Mouse (Mus musculus) CH12.LX (cell line): Measurements from ENCODE around the gene Idh2. TPM values are rescaled to one million over a fixed set of nuclear protein-coding genes. Genes with fewer than 3 reads are reported as not detected.

Source experiments
- DNase-seq: peaks from one replicate; pipeline ENCODE4 v3.0.0-alpha.2; 2013; ENCODE audit errors: extremely low read depth
- H3K27ac ChIP-seq: 2 replicates; pipeline ENCODE4 v1.5.1; 2012; ENCODE audit warnings: low read depth, mild to moderate bottlenecking, control low read depth, moderate library complexity; ENCODE audit not compliant: insufficient read depth
- H3K27me3 ChIP-seq: replicated peaks from 2 replicates; pipeline ENCODE3; 2012; ENCODE audit warnings: inconsistent platforms
- H3K36me3 ChIP-seq, 2 experiments: replicated peaks in 1 of 2; 2 replicates each; pipeline versions ENCODE3 to v1.6.1; 2012; ENCODE audit warnings: inconsistent platforms in 1 of 2, low read length in 1 of 2, mild to moderate bottlenecking in 1 of 2, mixed read lengths in 1 of 2, moderate library complexity in 1 of 2; ENCODE audit not compliant: control insufficient read depth in 1 of 2, insufficient read depth in 1 of 2
- H3K4me1 ChIP-seq, 2 experiments: 2 replicates each; pipeline ENCODE4 v1.6.1; 2012; ENCODE audit warnings: inconsistent platforms in 1 of 2, moderate library complexity in 1 of 2; ENCODE audit not compliant: insufficient read depth in 2 of 2, control insufficient read depth in 1 of 2
- H3K4me2 ChIP-seq: 2 replicates; pipeline ENCODE4 v1.6.1; 2012; ENCODE audit warnings: low read depth, mild to moderate bottlenecking, control low read depth; ENCODE audit not compliant: poor library complexity, insufficient read depth, severe bottlenecking
- H3K4me3 ChIP-seq, 3 experiments: fragments of 150-350 bp in 1 of 3; sonication (generic) in 1 of 3; replicated peaks in 1 of 3; 2 replicates each; pipeline versions ENCODE3 to v1.5.1; 2011 to 2012; ENCODE audit warnings: low read depth in 2 of 3, low read length in 2 of 3, mild to moderate bottlenecking in 2 of 3, moderate library complexity in 2 of 3, control low read depth in 1 of 3, improper control_type of control experiment in 1 of 3, inconsistent platforms in 1 of 3, mixed read lengths in 1 of 3; ENCODE audit not compliant: poor library complexity in 1 of 3
- H3K79me2 ChIP-seq: replicated peaks from 2 replicates; pipeline ENCODE4 v1.6.1; 2012; ENCODE audit warnings: mild to moderate bottlenecking, moderate library complexity; ENCODE audit not compliant: control insufficient read depth, poor library complexity, insufficient read depth, severe bottlenecking; ENCODE audit errors: extremely low read depth
- H3K9ac ChIP-seq: 2 replicates; pipeline ENCODE4 v1.6.1; 2012; ENCODE audit warnings: low read depth, mild to moderate bottlenecking, control low read depth, moderate library complexity; ENCODE audit not compliant: insufficient read depth
- H3K9me3 ChIP-seq: replicated peaks from 2 replicates; pipeline ENCODE3; 2012; ENCODE audit warnings: low read length, inconsistent platforms, mixed read lengths
- BHLHE40 ChIP-seq: IDR thresholded peaks from 2 replicates; pipeline ENCODE4 v1.6.1; 2011; ENCODE audit warnings: mild to moderate bottlenecking, low read depth, low read length, improper control_type of control experiment
- ELF1 ChIP-seq: IDR thresholded peaks from 2 replicates; pipeline ENCODE4 v1.6.1; 2014; ENCODE audit warnings: low read depth, mild to moderate bottlenecking, inconsistent platforms, low read length, improper control_type of control experiment
- EP300 ChIP-seq: IDR thresholded peaks from 2 replicates; pipeline ENCODE4 v1.6.1; 2011; ENCODE audit warnings: low read length, improper control_type of control experiment
- ETS1 ChIP-seq: conservative IDR thresholded peaks from 2 replicates; pipeline ENCODE4 v1.6.1; 2012; ENCODE audit warnings: low read depth, mild to moderate bottlenecking, inconsistent platforms, low read length, improper control_type of control experiment, moderate library complexity
- GABPA ChIP-seq: IDR thresholded peaks from 2 replicates; pipeline ENCODE4 v1.6.1; 2012; ENCODE audit warnings: low read depth, low read length, improper control_type of control experiment, inconsistent platforms; ENCODE audit not compliant: insufficient replicate concordance
- IRF4 ChIP-seq: IDR thresholded peaks from 2 replicates; pipeline ENCODE4 v1.6.1; 2014; ENCODE audit warnings: low read depth, mild to moderate bottlenecking, inconsistent platforms, low read length, improper control_type of control experiment
- JUN ChIP-seq: IDR thresholded peaks from 2 replicates; pipeline ENCODE4 v1.6.1; 2011; ENCODE audit warnings: low read depth, mild to moderate bottlenecking, low read length, improper control_type of control experiment, moderate library complexity; ENCODE audit not compliant: insufficient read depth
- JUND ChIP-seq: conservative IDR thresholded peaks from 2 replicates; pipeline ENCODE4 v1.6.1; 2011; ENCODE audit warnings: low read depth, low read length, improper control_type of control experiment
- KAT2A ChIP-seq: IDR thresholded peaks from 2 replicates; pipeline ENCODE4 v1.6.1; 2012; ENCODE audit warnings: low read length, improper control_type of control experiment, inconsistent platforms; ENCODE audit not compliant: insufficient replicate concordance
- NELFE ChIP-seq: IDR thresholded peaks from 2 replicates; pipeline ENCODE4 v1.6.1; 2011; ENCODE audit warnings: low read depth, low read length, improper control_type of control experiment
- PAX5 ChIP-seq: IDR thresholded peaks from 2 replicates; pipeline ENCODE4 v1.6.1; 2012; ENCODE audit warnings: low read length, inconsistent platforms, mixed read lengths
- POLR2A ChIP-seq: IDR thresholded peaks from 2 replicates; pipeline ENCODE4 v1.6.1; 2011; ENCODE audit warnings: low read depth, mild to moderate bottlenecking, improper control_type of control experiment, low read length
- POLR2AphosphoS2 ChIP-seq: IDR thresholded peaks from 2 replicates; pipeline ENCODE4 v1.6.1; 2011; ENCODE audit warnings: low read depth, low read length, improper control_type of control experiment
- RAD21 ChIP-seq: IDR thresholded peaks from 2 replicates; pipeline ENCODE4 v1.6.1; 2011; ENCODE audit warnings: low read depth, mild to moderate bottlenecking, low read length, improper control_type of control experiment, moderate library complexity
- SIN3A ChIP-seq: IDR thresholded peaks from 2 replicates; pipeline ENCODE4 v1.6.1; 2012; ENCODE audit warnings: low read length, improper control_type of control experiment, inconsistent platforms
- SMC3 ChIP-seq: IDR thresholded peaks from 2 replicates; pipeline ENCODE4 v1.6.1; 2011; ENCODE audit warnings: low read depth, low read length, improper control_type of control experiment
- TBP ChIP-seq: conservative IDR thresholded peaks from 2 replicates; pipeline ENCODE4 v1.6.1; 2011; ENCODE audit warnings: low read depth, low read length, improper control_type of control experiment
- TCF12 ChIP-seq: IDR thresholded peaks from 2 replicates; pipeline ENCODE4 v1.6.1; 2014; ENCODE audit warnings: low read depth, mild to moderate bottlenecking, inconsistent platforms, low read length, improper control_type of control experiment
- UBTF ChIP-seq: IDR thresholded peaks from 2 replicates; pipeline ENCODE4 v1.6.1; 2012; ENCODE audit warnings: low read depth, mild to moderate bottlenecking, inconsistent platforms, low read length, improper control_type of control experiment, moderate library complexity
- USF1 ChIP-seq: IDR thresholded peaks from 2 replicates; pipeline ENCODE4 v1.6.1; 2014; ENCODE audit warnings: low read depth, mild to moderate bottlenecking, inconsistent platforms, low read length, improper control_type of control experiment
- USF2 ChIP-seq: conservative IDR thresholded peaks from 2 replicates; pipeline ENCODE4 v1.6.1; 2011; ENCODE audit warnings: low read depth, low read length, improper control_type of control experiment
- ZNF384 ChIP-seq: IDR thresholded peaks from 2 replicates; pipeline ENCODE4 v1.6.1; 2012; ENCODE audit warnings: low read depth, low read length, improper control_type of control experiment, inconsistent platforms
- dilution Hi-C: fragments of 300-500 bp; cut with MboI; formaldehyde crosslinking; loops from 2 replicates; pipeline ENCODE4 v1.14.3; 2020; ENCODE audit warnings: low sequenced_read_pairs; ENCODE audit not compliant: extremely low pct_unique_long_range_greater_than_20kb, extremely low pct_ligation_motif_present
- in situ Hi-C: fragments of 300-500 bp; cut with MboI; formaldehyde crosslinking; loops from 3 replicates; pipeline ENCODE4 v1.14.3; 2019; ENCODE audit warnings: low sequenced_read_pairs, low pct_ligation_motif_present, low pct_unique_long_range_greater_than_20kb, mixed read lengths
- polyA plus RNA-seq: library from polyadenylated mRNA; unstranded; fragments of >175 nt; gene quantifications from 2 replicates; pipeline ENCODE4 v1.2.1, GENCODE M21; 2012; ENCODE audit warnings: low read depth; ENCODE audit not compliant: insufficient read length
- total RNA-seq, 2 experiments: library from RNA; depleted of rRNA; stranded (reverse); fragments of 300-350 nt in 1 of 2; fragments of >200 nt in 1 of 2; gene quantifications; 2 replicates each; pipeline ENCODE4 v1.2.3; 2012 to 2014

Idh2 gene
- total and polyA plus RNA-seq, 3 experiments: 13.6 to 96.4 (median 21.5) TPM

- H3K4me3 ChIP-seq: no peak overlapping the region
- dilution Hi-C loops: no loop called here
- TF ChIP-seq POLR2AphosphoS2: no peak
- no peak for TF ChIP-seq PAX5
- peak; percentile 76 for TF ChIP-seq BHLHE40
- peak; percentile 55 for TF ChIP-seq USF2
- TF ChIP-seq USF1: peak; percentile 78
- TF ChIP-seq IRF4: no peak
- TF ChIP-seq NELFE: no peak
- TF ChIP-seq TCF12: no peak
- TF ChIP-seq ZNF384: peak; percentile 70
- TF ChIP-seq ETS1: no peak
- H3K27me3 ChIP-seq: peaks cover 4% of the 10 kb centered on the region
- in situ Hi-C loops: loop anchor here (5.0 kb wide), 1 partner anchor 36 kb away; no protein-coding TSS in a partner anchor
- no peaks in the 10 kb centered on the region for H3K9me3 ChIP-seq
- no peak overlapping the region for H3K4me2 ChIP-seq
- peaks cover 17 to 35% of the 10 kb centered on the region in 2 experiments for H3K4me1 ChIP-seq
- no peak for DNase-seq
- H3K9ac ChIP-seq: no peak overlapping the region
- H3K27ac ChIP-seq: no peak overlapping the region
- no peaks in the 10 kb centered on the region for H3K79me2 ChIP-seq
- no peaks in the 10 kb centered on the region for H3K36me3 ChIP-seq
Observed at GRCm38 (mm10) chr7:80160945-80161306, 45.7 kb upstream of the Idh2 start.

- Histone ChIP-seq H3K27ac (no peak overlapping the region), H3K9ac (no peak overlapping the region), H3K4me1 (peaks cover 17 to 30% of the 10 kb centered on the region in 2 experiments), H3K4me2 (no peak overlapping the region), H3K4me3 (no peak overlapping the region), H3K79me2 (no peaks in the 10 kb centered on the region), H3K36me3 (no peaks in the 10 kb centered on the region), H3K9me3 (no peaks in the 10 kb centered on the region), H3K27me3 (peaks cover 4% of the 10 kb centered on the region)
- dilution Hi-C loops: no loop called here
- TF ChIP-seq EP300 (no peak), GABPA (no peak), ZNF384 (no peak), BHLHE40 (no peak), TBP (no peak), ELF1 (no peak), KAT2A (no peak), POLR2A (no peak), SIN3A (no peak), SMC3 (no peak), ETS1 (no peak), UBTF (no peak), USF2 (no peak), PAX5 (no peak), TCF12 (no peak), JUN (no peak), JUND (no peak), RAD21 (no peak)
- in situ Hi-C loops: loop anchor here (5.0 kb wide), 1 partner anchor 37 kb away; no protein-coding TSS in a partner anchor
- no peak for DNase-seq
Observed at GRCm38 (mm10) chr7:80160293-80160944, 45.2 kb upstream of the Idh2 start.
